Mouse (Mus musculus) testis, postnatal 10 days (tissue): ENCODE results near the gene Usp5.

Experiments used
- DNase-seq: peaks from one replicate; pipeline ENCODE4 v3.0.0; 2021; ENCODE audit warnings: low spot score

Usp5 gene

DNA sequence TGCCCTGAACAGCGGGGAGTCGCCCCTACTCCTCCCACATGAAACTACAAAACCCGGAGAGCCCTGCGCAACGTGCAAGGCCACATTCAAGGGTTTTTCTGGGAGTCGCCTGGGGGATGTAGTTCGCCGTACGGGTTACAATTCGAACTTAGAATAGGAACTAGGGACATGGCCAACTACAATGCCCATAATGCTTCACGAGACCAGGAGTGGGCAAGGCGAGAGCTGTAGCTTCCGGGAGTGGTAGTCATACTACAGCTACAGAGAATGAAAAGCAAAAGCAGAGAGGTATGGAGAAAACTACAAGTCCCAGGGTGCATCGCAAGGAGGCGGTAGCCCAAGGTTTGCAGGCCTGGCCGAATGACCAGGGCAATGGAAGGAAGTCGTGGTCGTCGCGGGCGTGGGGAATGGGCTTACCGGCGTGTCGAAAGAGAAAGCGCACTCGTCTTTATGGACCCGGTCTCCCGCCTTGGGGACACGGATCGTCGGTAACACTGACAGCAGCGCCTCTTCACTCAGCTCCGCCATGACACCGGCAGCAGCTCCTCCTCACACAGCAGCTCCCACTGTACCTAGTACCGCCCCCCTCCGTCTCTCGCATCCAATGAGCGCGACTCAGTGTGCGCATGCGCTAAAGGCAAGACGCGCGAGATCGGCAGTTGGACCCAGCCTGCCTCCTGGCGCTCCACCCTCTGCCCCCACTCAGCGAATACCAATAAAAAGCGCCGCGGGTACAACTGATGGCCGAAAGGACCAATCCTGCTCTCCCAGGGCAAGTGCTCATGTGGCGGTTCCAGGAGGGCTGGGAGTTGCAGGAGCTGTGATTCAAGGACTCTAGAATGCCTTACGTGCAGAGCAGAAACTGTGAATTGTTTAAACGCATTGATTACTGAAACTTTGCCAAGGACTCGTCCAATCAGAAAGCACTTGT lies at the start of gene Usp5, which contains the start of gene Cdca3:
Usp5 (minus strand) TSS at position 617 of the 931 bp plus-strand sequence.
Cdca3 (plus strand) TSS at position 680 of the 931 bp plus-strand sequence.
- peak; percentile 96 for DNase-seq

DNA sequence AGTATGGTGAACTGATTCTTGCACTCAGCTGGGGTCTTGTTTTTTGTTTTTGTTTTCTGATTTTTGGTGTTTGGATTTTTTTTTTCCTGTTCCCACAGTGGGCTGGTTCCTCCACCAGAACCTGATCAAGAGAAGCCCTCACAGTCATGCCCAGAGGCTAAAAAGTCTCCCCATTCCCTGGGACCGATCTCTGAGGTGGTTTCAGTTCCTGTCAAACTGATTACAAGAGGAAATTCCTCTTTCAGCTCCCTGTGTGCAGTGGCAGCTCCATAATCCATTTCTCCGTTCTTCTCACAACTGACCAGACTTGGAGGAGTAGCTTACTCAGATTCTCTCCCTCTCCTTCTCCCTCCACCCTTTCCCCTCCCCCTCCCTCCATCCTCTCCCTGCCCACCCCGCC lies 45.1 kb upstream of the Usp5 start:
- DNase-seq = no peak

GRCm38 (mm10) chr6:124866560-124866959 lies 37.3 kb upstream of the Usp5 start:
- DNase-seq = no peak

DNA sequence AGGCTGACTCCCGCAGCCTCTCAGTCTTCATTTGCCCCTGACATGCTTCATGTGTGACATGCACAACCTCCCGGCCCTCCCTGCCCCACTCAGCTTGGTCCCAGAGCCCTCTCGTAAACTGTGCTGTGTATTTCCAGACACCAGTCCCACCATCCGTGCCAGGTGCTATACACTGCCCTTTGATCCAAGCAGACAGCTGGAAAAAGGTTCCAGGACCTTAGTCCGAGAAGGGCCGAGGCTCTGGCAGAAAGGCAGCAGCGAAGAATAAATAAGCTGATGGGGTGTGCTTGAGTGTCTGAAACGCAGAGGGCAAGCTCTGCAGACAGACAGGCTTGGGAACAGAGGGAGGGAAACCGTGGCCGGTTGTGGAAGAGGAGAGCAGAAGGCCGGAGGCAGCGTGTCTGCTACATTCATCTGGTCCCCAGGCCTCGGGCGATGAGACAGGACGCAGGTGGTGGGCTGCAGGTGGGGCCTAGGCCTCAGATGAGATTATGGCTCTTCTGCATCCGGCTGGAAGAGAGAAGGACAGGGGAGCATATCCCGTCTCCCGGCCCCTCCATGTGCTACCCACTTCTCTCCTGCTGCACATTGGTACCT lies 36.6 kb upstream of the Usp5 start:
- DNase-seq = no peak

DNA sequence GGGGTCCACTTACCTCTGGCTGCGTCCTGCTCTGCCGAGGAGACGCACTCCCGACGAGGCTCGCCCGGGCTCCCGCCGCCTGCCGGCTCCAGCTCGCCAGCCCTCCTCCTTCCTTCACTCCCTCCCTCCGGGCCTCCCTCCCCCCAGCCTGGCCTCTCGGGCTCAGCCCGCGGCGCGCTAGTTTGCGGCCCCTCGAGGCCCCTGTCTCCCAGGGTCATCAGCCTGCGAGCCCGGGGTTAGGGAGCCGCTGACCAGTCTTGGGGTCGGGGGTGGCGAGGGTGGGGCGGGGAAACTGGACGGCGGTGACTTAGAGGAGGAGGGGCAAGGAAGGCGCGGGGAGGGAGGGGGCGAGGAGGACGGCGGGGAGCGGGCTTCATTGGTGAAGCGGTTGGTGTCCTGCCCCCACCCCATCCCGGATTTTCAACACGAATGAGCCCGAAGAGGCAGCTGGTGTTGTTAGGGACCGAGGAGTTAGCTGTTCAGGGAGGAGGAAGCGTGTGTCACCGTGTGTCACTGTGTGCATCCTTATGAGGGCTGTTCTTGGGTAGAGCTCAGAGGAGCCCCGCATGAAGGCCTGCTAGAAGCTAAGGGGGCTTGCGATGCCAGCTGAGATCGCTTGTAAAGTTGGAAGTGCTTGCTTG lies 34.5 kb upstream of the Usp5 start, which contains the start of gene Gpr162:
Gpr162 (minus strand) TSS at position 326 of the 641 bp plus-strand sequence.
- DNase-seq = peak; percentile 81

- no peak for DNase-seq
Observed at GRCm38 (mm10) chr6:124863125-124863657, 33.9 kb upstream of the Usp5 start.

GRCm38 (mm10) chr6:124862406-124863124 lies 33.3 kb upstream of the Usp5 start:
- DNase-seq = no peak

DNA sequence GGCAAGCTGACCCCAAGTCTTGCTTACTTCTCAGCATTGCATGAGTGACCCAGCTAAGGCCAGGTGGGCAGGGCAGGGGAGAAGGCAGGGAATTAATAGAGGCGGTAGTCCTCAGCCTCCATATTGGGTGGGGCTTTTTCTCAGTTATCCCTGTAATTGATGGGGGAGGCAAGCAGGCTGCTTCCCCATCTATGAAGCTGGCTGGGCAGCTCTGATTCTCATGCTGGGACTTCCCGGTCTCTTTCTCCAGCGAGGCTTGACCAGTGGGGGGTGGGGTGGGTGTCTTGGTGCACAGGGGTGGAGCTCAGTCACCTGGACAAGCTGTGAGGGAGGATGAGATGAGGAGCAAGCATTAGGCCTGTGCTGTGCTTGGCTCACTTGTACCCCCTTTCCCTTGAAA lies 32.5 kb upstream of the Usp5 start:
- no peak for DNase-seq

- DNase-seq = no peak
Observed at GRCm38 (mm10) chr6:124861266-124861665, 32.0 kb upstream of the Usp5 start.

DNA sequence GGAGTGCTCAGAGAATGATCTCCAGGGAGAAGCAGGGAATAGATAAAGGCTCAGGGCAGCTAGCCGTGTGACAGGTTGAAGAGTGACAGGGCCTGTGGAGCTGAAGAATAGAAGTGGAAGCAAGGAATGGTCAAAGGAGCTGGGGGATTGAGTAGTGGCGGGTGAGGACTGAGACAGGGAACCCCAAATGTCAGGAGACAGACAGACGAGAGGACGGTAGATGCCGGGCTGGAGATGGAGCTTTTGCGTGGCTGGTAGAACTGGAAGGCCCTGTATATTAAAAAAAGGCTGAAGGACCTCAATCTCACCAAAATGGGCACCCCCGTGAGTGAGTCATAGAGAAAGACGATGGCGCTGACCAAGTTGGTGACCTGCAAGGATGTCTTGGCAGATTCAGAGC lies 31.2 kb upstream of the Usp5 start:
- DNase-seq = no peak

- peak; percentile 95 for DNase-seq
Observed at GRCm38 (mm10) chr6:124859725-124860124, 30.4 kb upstream of the Usp5 start.

- no peak for DNase-seq
Observed at GRCm38 (mm10) chr6:124858561-124859318, 29.5 kb upstream of the Usp5 start.

DNA sequence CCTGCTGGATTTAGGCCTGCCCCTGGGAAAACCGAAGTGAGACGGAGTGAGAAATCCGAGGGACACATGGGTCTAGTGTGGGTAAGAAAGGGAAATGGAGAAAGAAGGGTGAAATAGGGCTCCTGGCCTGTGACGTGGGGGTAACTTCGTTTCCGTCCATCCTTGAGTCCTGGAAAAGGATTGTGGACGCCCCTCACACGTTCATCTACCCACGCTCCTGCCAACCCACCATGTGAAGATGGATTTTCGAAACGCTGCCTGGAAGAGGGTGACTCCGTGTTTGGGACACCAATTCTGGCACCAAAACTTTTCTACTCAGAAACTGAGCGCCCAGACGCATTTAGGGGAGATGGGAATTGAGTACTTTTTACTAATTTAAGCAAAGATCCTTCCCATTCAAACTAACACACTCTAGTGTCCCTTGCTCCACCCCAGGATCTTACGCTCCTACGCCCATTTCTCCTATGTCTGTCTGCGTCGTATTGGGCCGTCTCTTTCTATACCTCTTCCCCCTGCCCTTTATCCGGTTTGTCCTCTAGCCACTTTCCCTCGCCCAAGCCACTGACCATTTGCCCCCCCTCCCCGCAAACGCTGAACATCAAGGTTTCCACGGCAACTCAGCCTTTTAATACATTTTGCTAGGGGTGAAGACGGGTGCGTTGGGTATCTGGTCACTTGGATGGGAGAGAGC lies 28.7 kb upstream of the Usp5 start:
- DNase-seq = peak; percentile 42

DNA sequence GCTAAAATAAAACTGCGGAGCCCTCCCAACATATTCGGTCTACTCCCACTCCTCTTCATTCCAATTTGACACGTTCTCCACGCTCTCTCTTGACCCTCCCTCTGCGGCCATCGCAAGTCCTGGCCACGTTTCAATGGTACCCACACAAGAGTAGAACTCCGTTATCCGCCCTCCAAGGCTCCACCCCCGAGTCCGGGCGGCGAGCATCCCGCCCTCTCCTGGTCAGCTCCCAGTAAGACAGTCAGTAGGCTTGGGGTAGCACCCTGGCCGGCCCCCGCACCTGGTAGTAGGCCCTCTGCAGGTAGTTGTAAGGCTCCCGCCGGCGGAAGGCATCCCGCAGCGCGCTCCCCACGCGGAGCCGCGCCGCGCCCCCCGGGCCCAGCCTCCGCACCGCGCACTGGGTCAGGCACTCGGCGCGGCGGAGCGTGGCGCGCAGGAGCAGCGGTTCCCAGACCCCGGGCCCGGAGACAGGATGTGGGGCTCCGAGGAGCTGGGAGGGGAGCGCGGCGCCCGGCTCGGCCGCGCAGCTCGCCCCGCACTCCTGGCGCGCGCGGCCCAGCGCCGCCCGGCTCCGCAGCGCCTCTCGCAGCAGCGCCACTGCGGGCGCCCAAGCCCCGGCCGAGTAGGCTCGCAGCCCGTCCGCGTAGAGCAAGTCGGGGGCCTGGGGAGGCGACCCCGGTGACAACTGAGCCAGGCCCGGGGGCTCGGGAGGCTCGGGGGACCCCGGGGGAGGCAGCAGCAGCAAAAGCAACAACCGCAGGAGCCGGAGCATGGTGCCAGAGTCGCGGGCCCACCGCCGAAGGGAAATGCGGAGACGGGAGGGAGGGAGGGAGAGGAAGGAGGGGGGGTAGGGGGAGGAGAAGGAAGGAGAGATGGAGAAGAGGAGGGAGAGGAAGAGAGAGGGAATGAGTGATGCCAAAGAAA lies 27.9 kb upstream of the Usp5 start, which contains the start of gene P3h3:
P3h3 (minus strand) TSS at position 837 of the 924 bp plus-strand sequence.
- peak; percentile 86 for DNase-seq

DNA sequence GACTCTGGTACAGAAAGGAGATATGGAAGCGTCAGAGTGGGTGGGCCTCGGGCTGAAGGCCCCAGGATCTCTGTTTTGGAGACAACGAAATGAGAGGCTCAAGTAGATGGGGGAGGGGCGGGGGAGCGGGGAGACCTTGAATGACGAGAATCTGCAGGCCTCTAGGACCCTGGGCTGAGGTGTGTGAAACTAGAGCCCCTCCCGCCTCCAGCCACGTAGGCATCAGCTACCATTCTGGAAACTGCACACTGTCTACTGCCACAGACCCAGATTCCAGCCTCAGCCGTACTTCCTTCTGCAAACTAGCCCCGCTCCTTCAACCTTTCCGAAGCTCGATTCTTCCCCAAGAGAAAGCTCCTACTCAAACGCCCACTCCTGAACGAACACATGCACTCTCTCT lies 27.0 kb upstream of the Usp5 start:
- no peak for DNase-seq

GRCm38 (mm10) chr6:124854647-124855046 lies 25.4 kb upstream of the Usp5 start:
- DNase-seq = no peak

DNA sequence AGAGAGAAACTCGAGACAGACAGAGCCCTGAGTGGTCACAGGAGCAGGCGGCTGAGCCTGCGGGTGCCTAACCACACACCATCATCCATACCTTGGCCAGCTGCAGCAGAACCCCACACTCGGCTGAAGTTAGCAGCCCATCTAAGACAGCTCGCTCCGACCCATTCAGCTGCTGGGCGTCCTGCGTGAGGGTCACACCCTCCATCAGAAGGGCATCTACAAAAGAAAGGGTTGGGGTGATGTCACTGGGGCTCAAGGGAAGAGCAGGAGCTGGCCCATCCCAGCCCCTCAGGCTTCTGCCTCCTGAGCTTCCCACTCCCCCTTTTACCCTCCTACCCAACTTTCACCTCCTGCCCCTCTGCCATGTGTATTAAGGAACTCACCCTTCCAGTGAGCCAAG lies 21.3 kb upstream of the Usp5 start:
- no peak for DNase-seq

GRCm38 (mm10) chr6:124847305-124847704 lies 18.0 kb upstream of the Usp5 start:
- peak; percentile 95 for DNase-seq
